Mouse (Mus musculus): ENCODE results near the gene Camk2g.
"Not testable (repeated sequence)": the region's sequence is repeated elsewhere in the genome, so short reads cannot be mapped to it uniquely, and the experiment has no call there.

Gene Camk2g

GRCm38 (mm10) chr14:20738511-20738910, 55.4 kb downstream of the Camk2g start:
- no peak for DNase-seq (ENCODE audit: low spot score)

GRCm38 (mm10) chr14:20737306-20737705, 56.6 kb downstream of the Camk2g start:
- peak; percentile 74 for DNase-seq (ENCODE audit: low spot score)

GRCm38 (mm10) chr14:20735892-20736390, 57.9 kb downstream of the Camk2g start:
- DNase-seq (ENCODE audit: low spot score): no peak

GRCm38 (mm10) chr14:20735052-20735451, 58.8 kb downstream of the Camk2g start:
- no peak for DNase-seq (ENCODE audit: low spot score)

GRCm38 (mm10) chr14:20733952-20734774, 59.7 kb downstream of the Camk2g start, which contains the start of gene Ndst2:
Gene Ndst2 (minus strand): TSS chr14:20734562.
- peak; percentile 88 for DNase-seq (ENCODE audit: low spot score)

- DNase-seq (ENCODE audit: low spot score): no peak
Measured at GRCm38 (mm10) chr14:20733041-20733951, 60.6 kb downstream of the Camk2g start.

- DNase-seq (ENCODE audit: low spot score): no peak
Measured at GRCm38 (mm10) chr14:20730853-20731602, 62.9 kb downstream of the Camk2g start.

GRCm38 (mm10) chr14:20729871-20730270, 64.0 kb downstream of the Camk2g start:
- no peak for DNase-seq (ENCODE audit: low spot score)

- no peak for DNase-seq (ENCODE audit: low spot score)
Measured at GRCm38 (mm10) chr14:20725660-20726339, 68.1 kb downstream of the Camk2g start.

GRCm38 (mm10) chr14:20724043-20724442, 69.8 kb downstream of the Camk2g start:
- peak; percentile 68 for DNase-seq (ENCODE audit: low spot score)

GRCm38 (mm10) chr14:20723006-20723405, 70.9 kb downstream of the Camk2g start:
- DNase-seq (ENCODE audit: low spot score): no peak

- DNase-seq (ENCODE audit: low spot score): no peak
Measured at GRCm38 (mm10) chr14:20721371-20721770, 72.5 kb downstream of the Camk2g start.

- DNase-seq (ENCODE audit: low spot score): no peak
Measured at GRCm38 (mm10) chr14:20719767-20720166, 74.1 kb downstream of the Camk2g start.

GRCm38 (mm10) chr14:20718443-20718842, 75.4 kb downstream of the Camk2g start:
- no peak for DNase-seq (ENCODE audit: low spot score)

- no peak for DNase-seq (ENCODE audit: low spot score)
Measured at GRCm38 (mm10) chr14:20713832-20714231, 80.1 kb downstream of the Camk2g start.

- DNase-seq (ENCODE audit: low spot score): no peak
Measured at GRCm38 (mm10) chr14:20708239-20708638, 85.6 kb downstream of the Camk2g start.

GRCm38 (mm10) chr14:20707201-20708190, 86.4 kb downstream of the Camk2g start, which contains the start of gene Zswim8:
Gene Zswim8 (plus strand): TSS chr14:20707552.
- peak; percentile 89 for DNase-seq (ENCODE audit: low spot score)

- DNase-seq (ENCODE audit: low spot score): not testable (repeated sequence)
Measured at GRCm38 (mm10) chr14:20703461-20703860, 90.4 kb downstream of the Camk2g start.

GRCm38 (mm10) chr14:20702741-20703381, 91.0 kb downstream of the Camk2g start, which contains the start of gene Chchd1:
Gene Chchd1 (plus strand): TSS chr14:20703006.
- DNase-seq (ENCODE audit: low spot score): peak; percentile 93

Measured in urinary bladder, postnatal 14 days (tissue).